Mouse (Mus musculus): Measurements from ENCODE around the gene Usp37. TPM values are rescaled to one million over a fixed set of nuclear protein-coding genes. Genes with fewer than 3 reads are reported as not detected.

Usp37 gene
- polyA plus RNA-seq, 1 experiment from 2014 or later = 24.7 TPM

- H3K4me2 ChIP-seq = no peak overlapping the region
- H3K27ac ChIP-seq (ENCODE audit: poor library complexity, severe bottlenecking) = no peak overlapping the region
- no peak overlapping the region for H3K4me3 ChIP-seq
- ATAC-seq (ENCODE audit: insufficient number of reproducible peaks, low FRiP score) = no peak
- no peaks in the 10 kb centered on the region for H3K9me3 ChIP-seq (replicated peaks)
- no peaks in the 10 kb centered on the region for H3K4me1 ChIP-seq (replicated peaks)
- 76% methylated on average over 2 of the region's 2 CpGs for WGBS
- no peaks in the 10 kb centered on the region for H3K27me3 ChIP-seq (replicated peaks)
- H3K9ac ChIP-seq = no peak overlapping the region
- H3K36me3 ChIP-seq = peaks cover 53% of the 10 kb centered on the region
Observed at GRCm38 (mm10) chr1:74460273-74460672, 83.8 kb downstream of the Usp37 start.

GRCm38 (mm10) chr1:74452611-74453045 lies 91.5 kb downstream of the Usp37 start:
- peaks cover 65% of the 10 kb centered on the region for H3K36me3 ChIP-seq
- H3K4me3 ChIP-seq = no peak overlapping the region
- H3K27me3 ChIP-seq (replicated peaks) = no peaks in the 10 kb centered on the region
- no peaks in the 10 kb centered on the region for H3K4me1 ChIP-seq (replicated peaks)
- 44% methylated on average over 4 of the region's 4 CpGs for WGBS
- no peak overlapping the region for H3K4me2 ChIP-seq
- no peak overlapping the region for H3K27ac ChIP-seq (ENCODE audit: poor library complexity, severe bottlenecking)
- no peaks in the 10 kb centered on the region for H3K9me3 ChIP-seq (replicated peaks)
- ATAC-seq (ENCODE audit: insufficient number of reproducible peaks, low FRiP score) = peak; percentile 61; the same call in 1 of the 2 replicates
- H3K9ac ChIP-seq = no peak overlapping the region

GRCm38 (mm10) chr1:74444538-74444937 lies 99.5 kb downstream of the Usp37 start:
- Histone ChIP-seq H3K4me2 (no peak overlapping the region), H3K9me3 (replicated peaks) (no peaks in the 10 kb centered on the region), H3K36me3 (peaks cover 57% of the 10 kb centered on the region), H3K27me3 (replicated peaks) (no peaks in the 10 kb centered on the region), H3K9ac (no peak overlapping the region), H3K27ac (ENCODE audit: poor library complexity, severe bottlenecking) (no peak overlapping the region), H3K4me1 (replicated peaks) (no peaks in the 10 kb centered on the region), H3K4me3 (no peak overlapping the region)
- ATAC-seq (ENCODE audit: insufficient number of reproducible peaks, low FRiP score) = no peak
- 95% methylated on average over 2 of the region's 2 CpGs for WGBS

- WGBS = 86% methylated on average over 19 of the region's 19 CpGs
- Histone ChIP-seq H3K4me1 (replicated peaks) (peaks cover 8% of the 10 kb centered on the region), H3K9ac (no peak overlapping the region), H3K9me3 (replicated peaks) (no peaks in the 10 kb centered on the region), H3K4me2 (no peak overlapping the region), H3K27ac (ENCODE audit: poor library complexity, severe bottlenecking) (no peak overlapping the region), H3K27me3 (replicated peaks) (no peaks in the 10 kb centered on the region), H3K36me3 (peaks cover 61% of the 10 kb centered on the region), H3K4me3 (no peak overlapping the region)
- no peak for ATAC-seq (ENCODE audit: insufficient number of reproducible peaks, low FRiP score)
Observed at GRCm38 (mm10) chr1:74439166-74439876, 104.8 kb downstream of the Usp37 start.

GRCm38 (mm10) chr1:74437702-74438427 lies 106.2 kb downstream of the Usp37 start:
- H3K4me1 ChIP-seq (replicated peaks) = peaks cover 11% of the 10 kb centered on the region
- H3K9me3 ChIP-seq (replicated peaks) = no peaks in the 10 kb centered on the region
- H3K9ac ChIP-seq = no peak overlapping the region
- H3K4me2 ChIP-seq = no peak overlapping the region
- no peaks in the 10 kb centered on the region for H3K27me3 ChIP-seq (replicated peaks)
- WGBS = 54% methylated on average over 8 of the region's 8 CpGs
- peak overlapping the region; percentile 53 for H3K27ac ChIP-seq (ENCODE audit: poor library complexity, severe bottlenecking)
- no peak overlapping the region for H3K4me3 ChIP-seq
- no peak for ATAC-seq (ENCODE audit: insufficient number of reproducible peaks, low FRiP score)
- peaks cover 62% of the 10 kb centered on the region for H3K36me3 ChIP-seq

- no peaks in the 10 kb centered on the region for H3K27me3 ChIP-seq (replicated peaks)
- H3K27ac ChIP-seq (ENCODE audit: poor library complexity, severe bottlenecking) = no peak overlapping the region
- no peak overlapping the region for H3K4me3 ChIP-seq
- peaks cover 11% of the 10 kb centered on the region for H3K4me1 ChIP-seq (replicated peaks)
- ATAC-seq (ENCODE audit: insufficient number of reproducible peaks, low FRiP score) = no peak
- WGBS = 72% methylated on average over 6 of the region's 6 CpGs
- H3K36me3 ChIP-seq = peaks cover 48% of the 10 kb centered on the region
- H3K9me3 ChIP-seq (replicated peaks) = no peaks in the 10 kb centered on the region
- H3K9ac ChIP-seq = no peak overlapping the region
- H3K4me2 ChIP-seq = no peak overlapping the region
Observed at GRCm38 (mm10) chr1:74435563-74435962, 108.5 kb downstream of the Usp37 start.

- peaks cover 11% of the 10 kb centered on the region for H3K4me1 ChIP-seq (replicated peaks)
- no peak overlapping the region for H3K9ac ChIP-seq
- WGBS = 72% methylated on average over 5 of the region's 5 CpGs
- no peak overlapping the region for H3K4me3 ChIP-seq
- no peak for ATAC-seq (ENCODE audit: insufficient number of reproducible peaks, low FRiP score)
- H3K27me3 ChIP-seq (replicated peaks) = no peaks in the 10 kb centered on the region
- no peak overlapping the region for H3K4me2 ChIP-seq
- no peaks in the 10 kb centered on the region for H3K9me3 ChIP-seq (replicated peaks)
- H3K36me3 ChIP-seq = peaks cover 41% of the 10 kb centered on the region
- no peak overlapping the region for H3K27ac ChIP-seq (ENCODE audit: poor library complexity, severe bottlenecking)
Observed at GRCm38 (mm10) chr1:74434596-74434995, 109.5 kb downstream of the Usp37 start.

- Histone ChIP-seq H3K9ac (0 out of 2 replicates have a peak overlapping the region, but pooled peaks have one; percentile 48), H3K27ac (ENCODE audit: poor library complexity, severe bottlenecking) (no peak overlapping the region), H3K4me3 (no peak overlapping the region), H3K4me2 (no peak overlapping the region), H3K9me3 (replicated peaks) (no peaks in the 10 kb centered on the region), H3K4me1 (replicated peaks) (peaks cover 7% of the 10 kb centered on the region), H3K27me3 (replicated peaks) (no peaks in the 10 kb centered on the region), H3K36me3 (peaks cover 29% of the 10 kb centered on the region)
- ATAC-seq (ENCODE audit: insufficient number of reproducible peaks, low FRiP score) = no peak
- WGBS = 66% methylated on average over 6 of the region's 6 CpGs
Observed at GRCm38 (mm10) chr1:74433220-74433619, 110.9 kb downstream of the Usp37 start.

GRCm38 (mm10) chr1:74425845-74426244 lies 118.2 kb downstream of the Usp37 start:
- no peak overlapping the region for H3K9ac ChIP-seq
- H3K27me3 ChIP-seq (replicated peaks) = no peaks in the 10 kb centered on the region
- H3K27ac ChIP-seq (ENCODE audit: poor library complexity, severe bottlenecking) = no peak overlapping the region
- H3K9me3 ChIP-seq (replicated peaks) = no peaks in the 10 kb centered on the region
- no peak overlapping the region for H3K4me2 ChIP-seq
- peaks cover 15% of the 10 kb centered on the region for H3K4me1 ChIP-seq (replicated peaks)
- WGBS = 58% methylated on average over 7 of the region's 7 CpGs
- H3K36me3 ChIP-seq = no peaks in the 10 kb centered on the region
- no peak for ATAC-seq (ENCODE audit: insufficient number of reproducible peaks, low FRiP score)
- H3K4me3 ChIP-seq = no peak overlapping the region

GRCm38 (mm10) chr1:74423147-74423546 lies 120.9 kb downstream of the Usp37 start:
- H3K9ac ChIP-seq = no peak overlapping the region
- H3K4me2 ChIP-seq = no peak overlapping the region; the same call in 1 of the 2 replicates
- H3K27ac ChIP-seq (ENCODE audit: poor library complexity, severe bottlenecking) = no peak overlapping the region
- no peaks in the 10 kb centered on the region for H3K27me3 ChIP-seq (replicated peaks)
- H3K4me3 ChIP-seq = no peak overlapping the region
- H3K9me3 ChIP-seq (replicated peaks) = no peaks in the 10 kb centered on the region
- WGBS = 19% methylated on average over 8 of the region's 8 CpGs
- H3K36me3 ChIP-seq = no peaks in the 10 kb centered on the region
- ATAC-seq (ENCODE audit: insufficient number of reproducible peaks, low FRiP score) = no peak
- H3K4me1 ChIP-seq (replicated peaks) = peaks cover 26% of the 10 kb centered on the region

- Histone ChIP-seq H3K4me2 (no peak overlapping the region), H3K4me1 (replicated peaks) (peaks cover 22% of the 10 kb centered on the region), H3K9me3 (replicated peaks) (no peaks in the 10 kb centered on the region), H3K4me3 (no peak overlapping the region), H3K27me3 (replicated peaks) (no peaks in the 10 kb centered on the region), H3K27ac (ENCODE audit: poor library complexity, severe bottlenecking) (no peak overlapping the region), H3K9ac (no peak overlapping the region), H3K36me3 (no peaks in the 10 kb centered on the region)
- WGBS = 51% methylated on average over 9 of the region's 9 CpGs
- ATAC-seq (ENCODE audit: insufficient number of reproducible peaks, low FRiP score) = no peak
Observed at GRCm38 (mm10) chr1:74419440-74419794, 124.7 kb downstream of the Usp37 start.
